Mouse (Mus musculus) myocyte (in vitro differentiated cells): Measurements from ENCODE around the gene Micall1. TPM values are rescaled to one million over a fixed set of nuclear protein-coding genes. Genes with fewer than 3 reads are reported as not detected.
A peak's percentile ranks its signal among the peaks of the same experiment; 100 is the strongest.

ENCODE experiments used
- H3K27me3 ChIP-seq: one replicate; pipeline ENCODE4 v1.6.1; 2011; ENCODE audit not compliant: control insufficient read depth, insufficient read depth, insufficient read length
- H3K36me3 ChIP-seq: one replicate; pipeline ENCODE4 v1.6.1; 2011; ENCODE audit not compliant: control insufficient read depth, insufficient read depth
- H3K4me2 ChIP-seq: one replicate; pipeline ENCODE4 v1.6.1; 2011; ENCODE audit warnings: low read depth, control low read depth
- H3K4me3 ChIP-seq: one replicate; pipeline ENCODE4 v1.5.1; 2011; ENCODE audit warnings: mild to moderate bottlenecking, control low read depth, moderate library complexity
- H3K79me2 ChIP-seq: one replicate; pipeline ENCODE4 v1.6.1; 2011; ENCODE audit not compliant: control insufficient read depth, insufficient read depth
- H3ac ChIP-seq: one replicate; pipeline ENCODE4 v1.6.1; 2011; ENCODE audit not compliant: control insufficient read depth, insufficient read length
- CEBPB ChIP-seq: IDR thresholded peaks from 2 replicates; pipeline ENCODE4 v1.6.1; 2011; ENCODE audit warnings: mild to moderate bottlenecking, moderate library complexity; ENCODE audit not compliant: poor library complexity, insufficient read depth, severe bottlenecking
- E2F4 ChIP-seq: IDR thresholded peaks from one replicate; pipeline ENCODE4 v1.6.1; 2011; ENCODE audit warnings: mild to moderate bottlenecking, control low read depth, moderate library complexity; ENCODE audit not compliant: insufficient read depth
- MAX ChIP-seq: IDR thresholded peaks from one replicate; pipeline ENCODE4 v1.6.1; 2011; ENCODE audit warnings: low read depth, mild to moderate bottlenecking, control low read depth
- MYOD1 ChIP-seq, 3 experiments: IDR thresholded peaks; one replicate each; pipeline ENCODE4 v1.6.1; 2011; ENCODE audit warnings: control low read depth in 2 of 3, low read depth in 2 of 3, mild to moderate bottlenecking in 2 of 3, moderate library complexity in 1 of 3; ENCODE audit not compliant: insufficient read length in 2 of 3, control insufficient read depth in 1 of 3
- MYOG ChIP-seq, 3 experiments: IDR thresholded peaks; one replicate each; pipeline ENCODE4 v1.6.1; 2011; ENCODE audit warnings: control low read depth in 2 of 3, low read depth in 2 of 3, mild to moderate bottlenecking in 2 of 3; ENCODE audit not compliant: insufficient read length in 2 of 3, control insufficient read depth in 1 of 3, insufficient read depth in 1 of 3
- POLR2A ChIP-seq: IDR thresholded peaks from one replicate; pipeline ENCODE4 v1.6.1; 2011; ENCODE audit warnings: low read depth, mild to moderate bottlenecking, control low read depth, moderate library complexity; ENCODE audit not compliant: insufficient read length
- POLR2AphosphoS2 ChIP-seq: IDR thresholded peaks from one replicate; pipeline ENCODE4 v1.6.1; 2011; ENCODE audit warnings: low read depth, control low read depth; ENCODE audit not compliant: insufficient read length
- REST ChIP-seq: IDR thresholded peaks from one replicate; pipeline ENCODE4 v1.6.1; 2011; ENCODE audit warnings: mild to moderate bottlenecking, control low read depth, moderate library complexity; ENCODE audit not compliant: insufficient read depth, insufficient read length
- SRF ChIP-seq: IDR thresholded peaks from one replicate; pipeline ENCODE4 v1.6.1; 2011; ENCODE audit warnings: low read depth; ENCODE audit not compliant: control insufficient read depth, insufficient read length
- TCF12 ChIP-seq: IDR thresholded peaks from one replicate; pipeline ENCODE4 v1.6.1; 2011; ENCODE audit warnings: mild to moderate bottlenecking, control low read depth; ENCODE audit not compliant: poor library complexity, insufficient read depth, severe bottlenecking
- TCF3 ChIP-seq: IDR thresholded peaks from one replicate; pipeline ENCODE4 v1.6.1; 2011; ENCODE audit warnings: low read depth, control low read depth; ENCODE audit not compliant: insufficient read length
- USF1 ChIP-seq: IDR thresholded peaks from one replicate; pipeline ENCODE4 v1.6.1; 2011; ENCODE audit warnings: low read depth, mild to moderate bottlenecking, control low read depth, moderate library complexity
- polyA plus RNA-seq: library from polyadenylated mRNA; unstranded; fragments of >200 nt; fragmentation: generic; extraction: Trizol; gene quantifications from one replicate; pipeline ENCODE4 v1.2.1, GENCODE M21; 2012; ENCODE audit warnings: missing spikeins

Micall1 gene
- polyA plus RNA-seq, 1 experiment, result 18.0 TPM

GRCm38 (mm10) chr15:79100391-79100790 is 8.3 kb upstream of the Micall1 start:
- Histone ChIP-seq H3K79me2 (no peaks in the 10 kb centered on the region), H3K4me3 (no peak overlapping the region), H3K27me3 (no peaks in the 10 kb centered on the region), H3ac (no peak overlapping the region), H3K36me3 (peaks cover 8% of the 10 kb centered on the region), H3K4me2 (no peak overlapping the region)
- no peak for TF ChIP-seq REST
- no peak for TF ChIP-seq SRF
- no peak for TF ChIP-seq POLR2A
- TF ChIP-seq MYOD1 (IDR thresholded peaks at IDR 0.05; ENCODE audit: control insufficient read depth in 1 of 3, insufficient read length in 2 of 3, low read depth in 2 of 3), result no peak
- no peak for TF ChIP-seq USF1
- TF ChIP-seq TCF12, result no peak
- TF ChIP-seq MAX, result no peak
- no peak for TF ChIP-seq TCF3
- no peak for TF ChIP-seq MYOG (IDR thresholded peaks at IDR 0.05; ENCODE audit: control insufficient read depth in 1 of 3, insufficient read depth in 1 of 3, insufficient read length in 2 of 3, low read depth in 2 of 3)
- no peak for TF ChIP-seq POLR2AphosphoS2
- TF ChIP-seq E2F4, result no peak
- TF ChIP-seq CEBPB, result no peak

- H3K36me3 ChIP-seq, result no peaks in the 10 kb centered on the region
- no peak overlapping the region for H3ac ChIP-seq
- no peak overlapping the region for H3K4me2 ChIP-seq
- no peak overlapping the region for H3K4me3 ChIP-seq
- no peak for TF ChIP-seq MYOG (IDR thresholded peaks at IDR 0.05; ENCODE audit: control insufficient read depth in 1 of 3, insufficient read depth in 1 of 3, insufficient read length in 2 of 3, low read depth in 2 of 3)
- no peak for TF ChIP-seq E2F4
- no peak for TF ChIP-seq TCF12
- TF ChIP-seq SRF, result no peak
- no peak for TF ChIP-seq MYOD1 (IDR thresholded peaks at IDR 0.05; ENCODE audit: control insufficient read depth in 1 of 3, insufficient read length in 2 of 3, low read depth in 2 of 3)
- TF ChIP-seq REST, result no peak
- no peak for TF ChIP-seq MAX
- no peak for TF ChIP-seq CEBPB
- TF ChIP-seq USF1, result no peak
- no peak for TF ChIP-seq POLR2AphosphoS2
- TF ChIP-seq POLR2A, result no peak
- no peak for TF ChIP-seq TCF3
- no peaks in the 10 kb centered on the region for H3K79me2 ChIP-seq
- no peaks in the 10 kb centered on the region for H3K27me3 ChIP-seq
Observed at GRCm38 (mm10) chr15:79101531-79101930, 7.2 kb upstream of the Micall1 start.

GRCm38 (mm10) chr15:79103264-79103663 is 5.4 kb upstream of the Micall1 start:
- no peak overlapping the region for H3K4me3 ChIP-seq
- no peaks in the 10 kb centered on the region for H3K79me2 ChIP-seq
- H3K36me3 ChIP-seq, result no peaks in the 10 kb centered on the region
- H3ac ChIP-seq, result no peak overlapping the region
- no peak overlapping the region for H3K4me2 ChIP-seq
- TF ChIP-seq MYOG (IDR thresholded peaks at IDR 0.05; ENCODE audit: control insufficient read depth in 1 of 3, insufficient read depth in 1 of 3, insufficient read length in 2 of 3, low read depth in 2 of 3) (no peak), REST (no peak), CEBPB (no peak), USF1 (no peak), POLR2A (no peak)
- no peaks in the 10 kb centered on the region for H3K27me3 ChIP-seq

GRCm38 (mm10) chr15:79105804-79106203 is 2.9 kb upstream of the Micall1 start:
- Histone ChIP-seq H3K4me3 (no peak overlapping the region), H3ac (no peak overlapping the region), H3K36me3 (no peaks in the 10 kb centered on the region), H3K4me2 (no peak overlapping the region), H3K79me2 (peaks cover 11% of the 10 kb centered on the region), H3K27me3 (no peaks in the 10 kb centered on the region)
- TF ChIP-seq USF1, result no peak

GRCm38 (mm10) chr15:79107966-79108365 is 732 bp upstream of the Micall1 start:
- Histone ChIP-seq H3K4me2 (peak overlapping the region; percentile 98), H3K36me3 (no peaks in the 10 kb centered on the region), H3ac (peak overlapping the region; percentile 33), H3K79me2 (peaks cover 19% of the 10 kb centered on the region), H3K27me3 (no peaks in the 10 kb centered on the region), H3K4me3 (peak overlapping the region; percentile 49)
- TF ChIP-seq POLR2A (no peak), E2F4 (no peak), CEBPB (no peak), MYOD1 (IDR thresholded peaks at IDR 0.05; ENCODE audit: control insufficient read depth in 1 of 3, insufficient read length in 2 of 3, low read depth in 2 of 3) (no peak), USF1 (no peak), REST (no peak), POLR2AphosphoS2 (no peak), MAX (no peak), SRF (no peak), MYOG (IDR thresholded peaks at IDR 0.05; ENCODE audit: control insufficient read depth in 1 of 3, insufficient read depth in 1 of 3, insufficient read length in 2 of 3, low read depth in 2 of 3) (no peak), TCF12 (no peak), TCF3 (no peak)
